19 mouse cellular contexts compared by ENCODE assay signal in genomic region chr1:64715458-64715857, GRCm38 (mm10). TPM values are rescaled to one million over a fixed set of nuclear protein-coding genes. Genes with fewer than 3 reads are reported as not detected.
A peak's percentile ranks its signal among the peaks of the same experiment; 100 is the strongest.
DNase-seq lines count a peak whose midpoint lies in the region; ATAC-seq lines count a peak whose summit lies in the region.
"Had no signal": no experiment of that assay in that cellular context is flagged by ENCODE, and none has a peak within 500 bp of the region (broad histone marks: within the 10 kb centered on the region; RNA-seq: fewer than 3 reads in every experiment).

No protein-coding gene starts in this region.

- H3K36me3 ChIP-seq in heart, embryonic 10.5 days, result peaks cover 6% of the 10 kb centered on the region; the same call in 1 of the 2 replicates
- H3K36me3 ChIP-seq in liver, embryonic 13.5 days, result peaks cover 10% of the 10 kb centered on the region; the same call in 1 of the 2 replicates

- H3K4me1 ChIP-seq in heart, embryonic 10.5 days, result peaks cover 4% of the 10 kb centered on the region; the same call in 1 of the 2 replicates
- peaks cover 12% of the 10 kb centered on the region for H3K4me1 ChIP-seq in liver, embryonic 13.5 days (replicated peaks)
- H3K4me1 ChIP-seq: embryonic facial prominence, embryonic 15.5 days; midbrain, embryonic 10.5 days had no signal

- no peak overlapping the region for H3K4me2 ChIP-seq in liver, embryonic 13.5 days
- H3K4me2 ChIP-seq: embryonic facial prominence, embryonic 15.5 days; forebrain, embryonic 13.5 days had no signal

- 51% methylated on average over 2 of the region's 2 CpGs for WGBS in heart, embryonic 10.5 days
- 36% methylated on average over 2 of the region's 2 CpGs for WGBS in liver, embryonic 13.5 days (ENCODE audit: insufficient replicate concordance)

- H3K4me3 ChIP-seq in heart, embryonic 10.5 days, result no peak overlapping the region
- H3K4me3 ChIP-seq in liver, embryonic 13.5 days (replicated peaks), result no peak overlapping the region
- H3K4me3 ChIP-seq: embryonic facial prominence, embryonic 15.5 days; forebrain, embryonic 13.5 days; gastrocnemius, adult 2 months; midbrain, embryonic 10.5 days had no signal

- no peak overlapping the region for H3K27ac ChIP-seq in heart, embryonic 10.5 days
- peak overlapping the region; percentile 55 for H3K27ac ChIP-seq in liver, embryonic 13.5 days
- H3K27ac ChIP-seq: embryonic facial prominence, embryonic 15.5 days; forebrain, embryonic 13.5 days; gastrocnemius, adult 2 months; midbrain, embryonic 10.5 days had no signal

- ATAC-seq in liver, embryonic 13.5 days (ENCODE audit: low read depth), result peak; percentile 79
- ATAC-seq: forebrain, embryonic 13.5 days had no signal

- no peaks in the 10 kb centered on the region for H3K9me3 ChIP-seq in heart, embryonic 10.5 days
- H3K9me3 ChIP-seq in liver, embryonic 13.5 days (replicated peaks), result no peaks in the 10 kb centered on the region
- H3K9me3 ChIP-seq: embryonic facial prominence, embryonic 15.5 days; forebrain, embryonic 13.5 days; midbrain, embryonic 10.5 days had no signal

- DNase-seq in heart, embryonic 10.5 days (ENCODE audit: low spot score), result peak; percentile 77
- DNase-seq in heart, adult 8-10 months (ENCODE audit: low spot score), result no peak
- DNase-seq in 3T3-L1 (ENCODE audit: low read depth, low spot score), result peak; percentile 56
- peak; percentile 34 for DNase-seq in R1 (ENCODE audit: low read depth, low spot score)
- DNase-seq in liver, embryonic 13.5 days, result no peak
- no peak for DNase-seq in frontal cortex, adult 2 months (ENCODE audit: extremely low spot score in 1 of 2, low spot score in 1 of 2)
- DNase-seq in kidney, adult 8-10 months, result no peak
- DNase-seq in gastrocnemius, adult 8-10 months (ENCODE audit: low spot score in 2 of 2), result no peak
- DNase-seq: adrenal gland, postnatal 14 days; B cell, adult 2 months; cerebellum, adult 8-10 months; gastrocnemius, adult 2 months; kidney, adult 11 months; kidney, postnatal 14 days; retina, postnatal 1 day; thymus, postnatal 4 days had no signal

- no peaks in the 10 kb centered on the region for H3K27me3 ChIP-seq in heart, embryonic 10.5 days (ENCODE audit: insufficient read depth, poor library complexity, severe bottlenecking)
- H3K27me3 ChIP-seq in liver, embryonic 13.5 days, result no peaks in the 10 kb centered on the region
- H3K27me3 ChIP-seq: embryonic facial prominence, embryonic 15.5 days; forebrain, embryonic 13.5 days had no signal

- H3K9ac ChIP-seq in liver, embryonic 13.5 days, result peak overlapping the region; percentile 36; the same call in 1 of the 2 replicates
- H3K9ac ChIP-seq: embryonic facial prominence, embryonic 15.5 days; forebrain, embryonic 13.5 days had no signal

RNA-seq across cellular contexts. Expression of gene Fzd5, which starts 22.1 kb away (rescaled TPM):
- 1.4 and 1.8 TPM in 2 replicates for polyA plus RNA-seq in heart, embryonic 10.5 days (2016; fragmentation: Nextera tagmentation; extraction: Ambion mirVana)
- 1 to 10 TPM; 3.9 to 4.4 (median 4.3) TPM for total RNA-seq in heart, adult 8-10 months (2022)
- polyA plus RNA-seq in liver, embryonic 13.5 days (2015; fragmentation: Nextera tagmentation; extraction: Ambion mirVana), result 2.2 and 2.3 TPM in 2 replicates
- polyA plus RNA-seq in frontal cortex, adult 2 months (2012; rRNA removed), result 0.97 and 1.3 TPM in 2 replicates
- 1 to 10 TPM; 1.2 to 2.0 (median 1.8) TPM for total RNA-seq in gastrocnemius, adult 8-10 months (2022)

RNA-seq across cellular contexts. Expression of gene Ccnyl1, which starts 25.2 kb away (rescaled TPM):
- 4.0 and 5.4 TPM in 2 replicates for polyA plus RNA-seq in heart, embryonic 10.5 days (2016; fragmentation: Nextera tagmentation; extraction: Ambion mirVana)
- total RNA-seq in heart, adult 8-10 months (2022), result 10 to 100 TPM; 10.3 to 16.9 (median 12.9) TPM
- polyA plus RNA-seq in liver, embryonic 13.5 days (2015; fragmentation: Nextera tagmentation; extraction: Ambion mirVana), result 0.87 and 1.1 TPM in 2 replicates
- polyA plus RNA-seq in frontal cortex, adult 2 months (2012; rRNA removed), result 26.5 and 28.3 TPM in 2 replicates
- 10 to 100 TPM; 17.3 to 28.6 (median 22.4) TPM for total RNA-seq in gastrocnemius, adult 8-10 months (2022)

Comparison
In these comparisons a context has a peak if more than half of its experiments do, and no peak if none do; other contexts are left out.
1. DNase-seq: peak in heart, embryonic 10.5 days (single experiment), 3T3-L1 (single experiment) and R1 (single experiment); none in heart, adult 8-10 months (single experiment), liver, embryonic 13.5 days (single experiment), frontal cortex, adult 2 months (0 of 2), kidney, adult 8-10 months (0 of 2) and gastrocnemius, adult 8-10 months (0 of 2).